Mouse (Mus musculus) left cerebral cortex, postnatal 36 days (tissue): ENCODE results near the gene Ctf2. TPM values are rescaled to one million over a fixed set of nuclear protein-coding genes. Genes with fewer than 3 reads are reported as not detected.
A peak's percentile ranks its signal among the peaks of the same experiment; 100 is the strongest.
"Not testable (repeated sequence)": the region's sequence is repeated elsewhere in the genome, so short reads cannot be mapped to it uniquely, and the experiment has no call there.

ENCODE experiments used
- DNase-seq, 2 experiments: peaks; one replicate each; pipeline ENCODE4 v3.0.0; 2021 to 2022; ENCODE audit warnings: low spot score in 2 of 2, mixed read lengths in 1 of 2
- intact Hi-C: fragments of 180-260 bp; cut with DNase I; formaldehyde crosslinking; loops from one replicate; pipeline ENCODE4 v1.15.1; 2025
- total RNA-seq, 2 experiments: library from RNA; stranded (reverse); gene quantifications; 2 replicates each; pipeline ENCODE4 v1.2.3; 2021

The Ctf2 gene
- total RNA-seq, 2 experiments from 2014 or later: not detected

DNA sequence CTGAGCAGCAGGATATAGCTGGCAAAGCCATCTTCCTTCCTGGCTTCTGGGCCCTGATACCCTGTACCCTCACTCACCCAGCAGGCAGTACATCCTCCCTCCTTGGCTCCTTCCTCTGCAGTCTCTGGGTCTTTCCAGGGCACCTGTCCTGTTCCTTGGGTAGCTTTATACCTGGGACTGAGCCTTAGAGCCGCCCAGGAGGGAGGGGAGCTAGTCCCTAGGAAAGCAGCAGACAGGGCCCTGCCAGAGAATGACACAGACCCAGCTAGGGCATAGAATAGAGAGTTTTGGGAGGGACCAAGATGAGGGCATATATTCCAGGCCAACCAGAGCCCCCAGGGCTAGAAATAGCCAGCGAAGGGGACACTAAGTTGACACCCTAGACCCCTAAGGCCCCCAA is 6.5 kb downstream of the Ctf2 start:
- intact Hi-C loops: no loop called here
- no peak for DNase-seq

DNA sequence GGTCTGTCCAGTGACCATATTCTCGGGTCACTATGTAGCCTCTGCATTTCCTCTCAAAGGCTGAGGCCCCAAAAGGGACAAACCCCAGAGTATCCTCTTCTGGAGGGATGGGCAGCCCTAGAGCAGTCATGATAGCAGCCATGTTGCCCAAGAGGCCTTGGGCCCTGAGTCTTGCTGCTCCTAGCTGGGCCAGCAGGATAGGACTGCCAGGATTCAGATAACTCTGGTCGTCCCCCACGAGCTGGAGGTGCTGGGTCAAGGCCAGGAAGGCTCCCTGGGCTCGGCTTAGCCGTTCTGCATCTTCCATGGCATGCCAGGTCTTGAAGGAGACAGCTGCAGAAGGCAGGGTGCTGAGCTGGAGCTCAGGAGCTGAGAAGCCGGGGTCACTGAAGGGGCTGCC is 12.7 kb downstream of the Ctf2 start:
- intact Hi-C loops: no loop called here

DNA sequence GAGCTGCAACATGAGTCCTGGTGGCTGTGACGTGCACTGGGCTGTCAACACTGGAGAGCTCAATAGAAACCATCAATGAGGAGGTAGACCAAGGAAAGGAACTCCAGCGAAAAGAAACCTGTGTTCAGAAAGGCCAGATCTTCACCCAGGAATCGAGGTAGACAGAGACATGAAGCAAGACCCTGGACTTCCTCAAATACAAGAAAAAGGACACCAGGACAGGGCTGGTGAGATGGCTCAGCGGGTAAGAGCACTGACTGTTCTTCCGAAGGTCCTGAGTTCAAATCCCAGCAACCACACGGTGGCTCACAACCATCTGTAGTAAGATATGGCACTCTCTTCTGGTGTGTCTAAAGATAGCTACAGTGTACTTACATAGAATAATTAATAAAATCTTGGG is 13.6 kb downstream of the Ctf2 start:
- DNase-seq: no peak
- intact Hi-C loops: no loop called here

More for the DNA sequence above, 12.7 kb downstream of the Ctf2 start:
- DNase-seq: no peak

DNA sequence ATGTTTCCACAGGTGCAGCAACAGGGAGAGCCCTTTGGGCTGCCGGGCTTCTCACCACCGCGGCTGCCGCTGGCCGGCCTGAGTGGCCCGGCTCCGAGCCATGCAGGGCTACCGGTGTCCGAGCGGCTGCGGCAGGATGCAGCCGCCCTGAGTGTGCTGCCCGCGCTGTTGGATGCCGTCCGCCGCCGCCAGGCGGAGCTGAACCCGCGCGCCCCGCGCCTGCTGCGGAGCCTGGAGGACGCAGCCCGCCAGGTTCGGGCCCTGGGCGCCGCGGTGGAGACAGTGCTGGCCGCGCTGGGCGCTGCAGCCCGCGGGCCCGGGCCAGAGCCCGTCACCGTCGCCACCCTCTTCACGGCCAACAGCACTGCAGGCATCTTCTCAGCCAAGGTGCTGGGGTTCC is 15.0 kb downstream of the Ctf2 start:
- DNase-seq: peak; percentile 63 to 70
- intact Hi-C loops: no loop called here

DNA sequence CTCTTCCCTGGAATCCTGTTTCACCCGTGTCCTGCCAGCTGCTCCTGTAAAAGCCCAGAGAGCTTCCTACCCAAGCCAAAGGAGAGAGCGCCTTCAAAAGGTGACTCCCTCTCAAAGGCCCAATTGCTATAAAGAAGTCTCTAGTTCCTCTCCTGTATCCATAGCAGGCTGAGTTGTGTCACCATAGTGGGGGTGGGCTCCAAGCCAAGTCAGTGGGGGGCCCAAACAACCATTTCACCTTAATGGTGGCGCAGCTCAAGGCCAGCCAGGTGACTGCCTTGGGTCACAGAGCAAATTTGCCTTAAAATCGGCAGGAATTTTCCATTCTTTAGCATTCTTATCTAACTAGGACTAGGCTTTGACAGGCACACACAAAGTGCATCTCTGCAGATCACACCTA is 17.1 kb downstream of the Ctf2 start:
- intact Hi-C loops: no loop called here
- DNase-seq: no peak

DNA sequence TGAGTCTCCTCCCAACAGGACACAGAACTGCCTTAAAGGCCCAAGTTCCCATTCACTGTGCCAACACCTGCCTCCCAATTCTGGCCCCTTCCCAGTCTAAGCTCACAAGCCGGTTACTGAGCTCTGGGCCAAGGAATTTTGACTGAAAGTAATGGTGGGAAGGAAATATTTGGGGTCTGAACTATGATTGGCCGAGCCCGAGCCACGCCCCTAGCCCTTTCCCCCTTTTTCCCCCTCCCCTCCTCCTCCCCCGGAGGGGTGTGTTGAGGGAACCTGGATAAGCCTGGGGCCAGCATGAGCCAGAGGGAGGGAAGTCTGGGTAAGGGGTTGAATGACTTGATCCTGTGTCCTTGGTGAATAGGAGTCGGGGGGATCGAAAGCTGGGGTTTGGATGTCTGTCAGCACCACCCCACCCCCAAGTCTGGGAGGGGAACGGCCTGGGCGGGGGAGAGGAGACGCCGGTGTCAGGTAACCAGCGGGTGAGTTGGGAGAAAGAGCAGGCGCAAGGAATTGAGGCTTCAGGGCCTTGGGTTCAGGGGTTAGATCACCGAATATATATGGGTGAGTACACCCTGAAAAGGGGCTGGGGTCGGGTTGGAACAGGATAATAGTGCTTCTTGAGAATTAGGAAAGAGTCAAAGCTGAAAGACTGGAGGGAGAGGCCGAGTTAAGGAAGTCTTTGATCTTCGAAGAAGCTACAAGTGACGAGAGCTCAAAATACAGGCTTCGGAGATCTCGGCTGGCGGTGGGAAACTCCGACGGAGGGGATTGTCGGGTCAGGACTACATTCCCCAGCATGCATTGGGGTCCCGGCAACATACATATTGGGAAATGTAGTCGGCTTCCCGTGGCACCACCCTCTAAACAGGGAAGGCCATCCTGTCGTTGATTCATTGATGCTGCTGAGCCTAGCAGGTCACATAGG is 19.2 kb downstream of the Ctf2 start, which contains the start of gene Ctf1:
Gene Ctf1 (plus strand): TSS at position 276 of the 925 bp plus-strand sequence.
- intact Hi-C loops: no loop called here
- DNase-seq: peak; percentile 52 to 64

DNA sequence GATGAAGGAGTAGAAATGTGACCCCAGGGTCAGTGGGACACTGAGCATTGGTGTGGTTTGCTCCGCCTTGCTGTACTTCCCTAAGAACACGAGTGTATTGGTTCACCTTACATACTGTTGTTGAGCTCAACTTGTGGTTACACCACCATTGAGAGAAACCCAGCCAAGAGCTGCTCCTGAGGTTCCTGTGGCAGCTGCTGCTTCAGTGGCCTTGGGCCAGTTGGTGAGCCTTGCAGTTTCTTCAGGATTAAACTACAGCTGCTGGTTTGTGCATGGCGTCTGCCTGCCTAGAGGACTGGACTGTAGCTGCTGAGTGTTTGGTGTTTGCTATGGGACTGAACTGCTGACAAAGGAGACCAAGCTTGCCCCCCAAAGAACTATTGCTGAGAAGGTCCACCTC is 20.5 kb downstream of the Ctf2 start:
- DNase-seq: no peak
- intact Hi-C loops: no loop called here

DNA sequence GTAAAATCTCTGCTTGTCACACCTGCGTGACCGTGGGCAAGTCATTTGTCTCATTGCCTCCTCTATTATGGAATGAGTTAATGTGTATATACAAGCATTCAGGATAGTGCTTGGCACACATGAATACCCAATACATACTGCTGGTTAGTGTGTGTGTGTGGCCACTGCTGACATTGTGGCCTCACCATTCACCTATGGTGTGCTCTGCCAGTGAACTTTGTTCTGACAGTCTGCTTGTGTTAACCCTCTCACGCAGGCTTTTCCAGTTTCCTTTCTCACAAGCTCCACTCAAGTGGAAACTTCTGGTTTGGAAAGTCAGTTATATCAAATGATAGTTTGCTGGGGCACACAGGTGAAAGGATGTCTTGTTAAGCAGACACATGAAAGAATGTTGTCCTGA is 20.9 kb downstream of the Ctf2 start:
- no peak for DNase-seq
- intact Hi-C loops: no loop called here

DNA sequence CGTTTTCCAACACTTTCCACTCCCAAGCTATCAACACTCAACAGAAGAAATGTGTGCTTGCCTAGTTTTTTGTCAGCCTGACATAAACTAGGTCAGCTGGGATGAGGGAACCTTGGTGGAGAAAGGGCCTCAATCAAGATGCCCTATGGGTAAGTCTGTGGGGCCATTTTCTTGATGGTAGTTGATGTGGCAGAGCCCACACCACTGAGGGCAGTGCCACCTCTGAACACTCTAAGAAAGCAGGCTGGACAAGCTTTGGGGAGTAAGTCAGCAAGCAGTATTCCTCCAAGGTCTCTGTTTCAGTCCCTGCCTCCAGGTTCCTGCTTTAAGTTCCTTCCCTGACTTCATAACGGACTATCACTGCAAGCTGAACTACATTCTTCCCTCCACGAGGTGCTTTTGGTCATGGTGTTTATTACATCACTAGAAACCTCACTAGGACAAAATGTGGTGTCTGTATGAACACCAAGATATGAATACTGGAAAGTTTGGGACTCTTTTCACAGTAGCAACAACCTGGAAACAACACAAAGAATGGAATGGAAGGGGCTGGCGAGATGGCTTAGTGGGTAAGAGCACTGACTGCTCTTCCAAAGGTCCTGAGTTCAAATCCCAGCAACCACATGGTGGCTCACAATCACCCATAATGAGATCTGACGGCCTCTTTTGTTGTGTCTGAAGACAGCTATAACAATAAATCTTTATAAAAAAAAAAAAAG is 22.5 kb downstream of the Ctf2 start:
- intact Hi-C loops: loop anchor here (2.0 to 5.0 kb wide), 2 partner anchors 33 to 35 kb away; partner anchors contain the start of gene Fbxl19
- DNase-seq: no peak

DNA sequence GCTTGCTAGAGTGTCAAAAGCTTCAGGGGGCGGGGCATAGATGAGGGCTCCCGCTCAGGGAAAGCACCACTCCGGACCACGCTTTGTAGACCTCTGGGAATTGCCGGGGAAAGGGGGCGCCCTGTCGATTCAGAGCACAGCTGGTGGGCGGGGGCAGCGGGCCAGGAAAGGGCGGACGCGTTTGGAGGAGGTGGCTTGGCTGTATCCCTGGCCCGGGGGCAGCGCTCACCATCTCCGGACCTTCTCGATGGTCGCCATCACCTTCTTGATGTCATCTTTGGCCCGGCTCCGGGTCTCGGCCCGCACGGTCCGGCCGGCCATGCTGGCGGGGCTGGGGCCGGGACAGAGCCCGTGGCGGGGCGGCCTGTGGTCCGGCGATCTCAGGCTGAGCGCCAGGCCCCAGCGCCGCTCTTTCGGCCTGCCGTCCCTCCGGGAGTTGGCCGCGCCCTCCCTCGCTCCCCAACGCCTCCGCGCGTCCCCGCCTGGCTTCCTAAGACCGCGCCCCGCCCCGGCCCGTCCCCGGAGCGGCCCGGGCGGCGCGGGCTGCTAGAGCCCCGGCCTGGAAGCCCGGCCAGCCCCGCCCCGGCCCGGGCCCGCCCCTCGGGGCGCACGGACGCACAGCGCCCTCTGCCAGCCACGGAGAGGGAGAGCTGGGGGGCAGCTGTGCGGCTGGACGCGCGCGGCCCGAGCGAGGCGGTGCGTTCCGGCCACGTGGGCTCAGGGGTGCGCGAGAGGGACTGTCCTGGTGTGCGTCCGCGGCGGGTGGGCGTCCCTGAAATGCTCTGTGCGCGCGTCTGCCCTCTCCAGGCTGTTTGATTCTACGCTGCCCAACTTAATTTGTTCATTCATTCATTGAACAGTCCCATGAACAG is 23.5 kb downstream of the Ctf2 start, which contains the start of gene Bcl7c:
Gene Bcl7c (minus strand): TSS at position 727 of the 872 bp plus-strand sequence.
- peak; percentile 85 to 88 for DNase-seq
- intact Hi-C loops: loop anchor here (2.0 to 5.0 kb wide), 2 partner anchors 34 kb away; partner anchors contain the start of gene Fbxl19

DNA sequence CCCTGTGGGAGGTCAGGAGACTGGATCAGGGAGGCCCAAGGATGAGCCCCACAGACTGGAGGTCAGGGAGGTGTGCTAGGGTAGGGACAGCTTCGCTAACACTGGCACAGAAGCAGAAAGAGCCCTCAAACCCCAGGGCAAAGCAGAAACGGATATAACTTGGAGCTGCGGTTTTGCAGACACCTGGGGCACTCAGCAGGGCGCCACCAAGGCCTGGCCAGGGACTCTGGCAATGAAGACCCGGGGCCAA is 24.1 kb downstream of the Ctf2 start:
- no peak for DNase-seq
- intact Hi-C loops: loop anchor here (2.0 to 5.0 kb wide), 2 partner anchors 33 to 34 kb away; partner anchors contain the start of gene Fbxl19

DNA sequence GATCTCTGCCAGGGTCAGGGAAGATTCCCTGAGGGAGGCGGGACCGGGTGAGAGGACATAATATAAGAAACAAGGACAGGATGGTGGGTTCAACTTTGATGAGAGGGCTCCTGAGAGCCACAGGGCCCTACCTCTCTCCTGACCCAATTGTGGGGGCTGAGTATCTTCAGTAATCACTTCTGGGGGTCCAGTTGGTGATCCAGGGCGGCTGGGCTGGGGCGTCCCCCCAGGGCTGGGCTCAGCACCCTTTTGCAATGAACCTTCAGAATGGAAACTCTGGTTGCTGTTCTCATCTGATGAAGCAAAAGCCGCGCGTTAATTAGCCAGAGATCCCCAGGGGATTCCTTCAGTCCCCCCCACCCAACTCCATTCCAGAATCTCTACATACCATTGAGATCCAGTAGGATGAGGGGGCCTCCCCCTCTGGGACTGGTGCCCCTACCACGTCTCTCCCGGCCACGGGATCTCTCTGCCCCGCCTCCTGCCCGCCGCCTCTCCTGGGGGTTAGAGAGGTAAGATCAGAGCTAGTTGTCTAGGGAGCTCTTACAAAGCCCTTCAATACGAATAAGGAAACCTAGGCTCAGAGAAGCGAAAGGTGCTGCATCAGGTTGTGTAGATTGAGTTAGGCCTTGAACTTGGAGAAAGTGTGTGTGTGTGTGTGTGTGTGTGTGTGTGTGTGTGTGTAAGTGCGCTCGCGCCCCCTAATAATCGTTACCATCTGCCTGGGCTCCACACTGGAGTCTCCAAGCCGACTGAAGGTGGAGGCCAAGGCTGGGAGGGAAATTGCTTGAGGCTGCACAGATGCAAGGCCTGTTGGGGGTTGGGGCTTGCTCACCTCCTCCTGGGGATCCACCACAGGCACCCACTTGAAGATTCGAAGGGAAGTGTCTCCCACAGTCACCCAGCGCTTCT is 24.7 kb downstream of the Ctf2 start:
- no peak for DNase-seq
- intact Hi-C loops: loop anchor here (5.0 kb wide), 1 partner anchor 35 kb away; the partner anchor contains the start of gene Fbxl19

DNA sequence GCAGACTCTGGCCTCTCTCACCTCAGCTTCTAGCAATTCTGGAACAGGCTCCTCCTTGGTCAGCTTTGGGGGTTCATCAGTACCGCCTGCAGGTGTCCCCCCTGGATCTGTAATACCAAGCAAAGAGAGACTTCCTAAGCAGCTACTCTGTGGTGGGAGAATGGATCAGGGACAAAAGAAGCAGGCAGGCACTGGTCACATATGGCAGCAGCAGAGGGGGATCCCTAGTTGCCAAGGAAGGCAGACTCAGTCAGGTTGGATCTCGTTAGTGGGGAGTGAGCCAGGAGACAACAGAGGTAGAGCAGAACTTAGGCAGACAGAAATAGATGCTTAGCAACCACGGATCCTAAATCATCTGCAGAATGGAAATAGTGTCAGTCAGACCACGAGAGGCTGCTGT is 26.3 kb downstream of the Ctf2 start:
- DNase-seq: no peak
- intact Hi-C loops: loop anchor here (5.0 kb wide), 1 partner anchor 37 kb away; the partner anchor contains the start of gene Fbxl19

DNA sequence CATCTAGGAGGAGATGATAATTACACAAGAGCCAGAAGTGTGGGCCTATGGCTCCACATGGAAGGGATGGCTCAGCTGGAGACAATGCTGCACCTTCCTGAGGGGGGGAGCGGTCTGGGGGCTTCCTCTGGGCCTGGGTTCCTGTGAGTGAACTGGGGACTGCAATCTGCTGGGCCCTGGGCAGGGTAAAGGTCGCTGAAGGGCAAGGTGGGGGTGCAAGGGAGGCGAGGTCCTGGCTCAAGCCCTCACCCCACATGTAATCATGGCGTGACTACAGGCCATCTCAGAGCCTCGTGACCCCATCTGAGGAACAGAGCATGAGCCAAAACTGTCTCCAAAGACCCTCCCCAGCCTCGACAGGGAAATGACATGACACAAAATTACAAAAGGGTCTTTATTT is 27.4 kb downstream of the Ctf2 start:
- intact Hi-C loops: no loop called here

DNA sequence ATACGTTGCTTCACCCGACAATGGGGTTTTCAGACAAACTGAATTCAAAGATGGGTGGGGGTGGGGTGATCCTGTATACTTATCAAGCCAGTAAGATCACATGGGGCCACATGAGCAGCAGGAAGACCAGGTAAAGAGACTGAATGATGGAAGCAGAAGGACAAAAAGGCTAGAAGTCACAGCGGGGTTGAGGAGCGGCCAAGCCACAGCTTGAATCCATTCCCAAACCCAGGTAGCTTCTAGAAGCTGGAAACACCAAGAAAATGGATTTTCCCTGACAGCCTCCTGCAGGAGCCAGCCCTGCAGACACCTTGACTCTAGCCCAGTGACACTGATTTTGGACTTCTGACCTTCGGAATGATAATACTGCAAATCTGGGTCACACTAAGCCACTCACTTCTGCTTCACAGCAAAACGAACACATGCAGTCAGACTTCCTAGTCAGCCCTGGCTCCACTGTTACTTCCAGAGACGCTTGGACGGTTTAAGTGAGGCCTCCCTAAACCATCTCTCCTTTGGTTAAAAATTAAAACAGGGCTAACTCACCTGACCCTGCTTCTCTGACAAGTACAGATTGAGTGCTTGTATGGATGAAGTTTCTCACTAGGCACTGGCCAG is 28.3 kb downstream of the Ctf2 start:
- no peak for DNase-seq
- intact Hi-C loops: no loop called here

More for the DNA sequence above, 27.4 kb downstream of the Ctf2 start:
- no peak for DNase-seq

DNA sequence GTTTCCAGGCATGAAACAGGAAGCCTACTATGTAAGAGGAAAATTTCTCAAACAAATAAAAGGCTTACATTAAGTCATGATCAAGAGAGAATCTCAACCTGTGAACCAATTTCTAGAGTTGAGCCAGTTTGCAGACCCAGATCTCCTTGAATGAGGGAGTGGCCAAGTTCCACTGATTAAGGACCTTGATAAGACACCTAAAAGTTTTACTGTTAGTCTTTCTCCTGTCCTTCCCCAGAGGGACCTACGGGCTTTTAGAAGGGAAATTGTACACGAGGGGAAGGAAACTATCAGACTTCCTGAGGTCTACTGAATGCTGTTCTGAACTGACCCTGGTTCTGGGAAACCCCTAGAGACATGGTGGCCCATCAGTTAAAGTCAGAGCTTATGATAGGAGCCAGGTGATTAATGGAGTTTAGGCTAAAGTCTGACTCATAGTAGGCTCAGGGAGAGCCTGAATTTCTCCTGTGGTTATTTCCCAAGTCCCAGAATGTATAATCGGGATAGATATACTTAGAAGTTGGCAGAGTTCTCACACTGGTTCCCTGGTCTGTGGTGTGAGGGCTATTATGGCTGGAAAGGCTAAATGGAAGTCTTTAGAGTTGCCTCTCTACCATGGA is 31.1 kb downstream of the Ctf2 start:
- no peak for DNase-seq
- intact Hi-C loops: no loop called here

DNA sequence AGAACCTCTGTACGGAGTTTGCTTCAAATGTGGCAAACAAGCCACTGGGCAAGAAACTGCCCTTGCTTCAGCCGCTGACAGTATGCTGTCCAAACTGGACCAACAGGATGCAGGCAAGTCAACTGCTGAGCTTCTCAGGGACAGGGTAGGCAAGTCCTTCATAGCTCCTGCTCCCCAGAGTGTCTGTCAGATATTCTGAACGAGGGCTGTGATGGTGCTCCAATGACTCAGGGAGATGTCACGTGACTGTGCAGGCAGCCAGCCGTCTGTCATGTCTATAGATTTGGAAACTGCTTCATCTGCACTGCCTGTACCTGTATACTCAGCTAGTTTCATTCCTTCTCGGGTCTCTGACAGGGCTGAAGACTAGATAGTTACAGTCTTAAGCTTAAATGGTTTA is 33.0 kb downstream of the Ctf2 start:
- intact Hi-C loops: no loop called here
- DNase-seq: no peak

DNA sequence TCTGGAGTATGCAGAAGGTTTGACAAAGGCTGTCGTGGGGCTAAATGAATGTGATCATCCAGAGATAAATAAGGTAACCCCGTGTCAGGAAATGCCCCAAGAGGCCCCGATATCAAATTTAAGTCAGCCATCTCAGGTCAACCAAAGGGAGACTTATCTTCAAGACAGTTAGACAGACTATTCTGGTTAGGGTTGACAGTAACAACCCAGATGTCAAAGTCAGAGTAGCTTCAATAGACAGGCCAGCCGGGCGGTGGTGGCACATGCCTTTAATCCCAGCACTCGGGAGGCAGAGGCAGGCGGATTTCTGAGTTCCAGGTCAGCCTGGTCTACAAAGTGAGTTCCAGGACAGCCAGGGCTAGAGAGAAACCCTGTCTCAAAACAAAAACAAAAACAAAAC is 38.2 kb downstream of the Ctf2 start:
- DNase-seq, intact Hi-C loops: not testable (repeated sequence)
